In genomic region chr2:83337364-83337763, GRCm38 (mm10) we compare ENCODE assay signal across 8 mouse cellular contexts.
A peak's percentile ranks its signal among the peaks of the same experiment; 100 is the strongest.
DNase-seq lines count a peak whose midpoint lies in the region; ATAC-seq and TF ChIP-seq lines count a peak whose summit lies in the region.

No protein-coding gene starts in this region.

- ATAC-seq in midbrain, embryonic 14.5 days (ENCODE audit: low FRiP score, low TSS enrichment) = no peak; the same call in 1 of the 2 replicates
- ATAC-seq in midbrain, embryonic 16.5 days = no peak

- H3K4me2 ChIP-seq in midbrain, embryonic 14.5 days (ENCODE audit: low read length) = no peak overlapping the region
- no peak overlapping the region for H3K4me2 ChIP-seq in midbrain, embryonic 16.5 days (ENCODE audit: low read length)

- H3K36me3 ChIP-seq in midbrain, embryonic 14.5 days (ENCODE audit: control insufficient read depth, insufficient read depth, low read length) = no peaks in the 10 kb centered on the region
- H3K36me3 ChIP-seq in midbrain, embryonic 16.5 days (ENCODE audit: control insufficient read depth, insufficient read depth, low read length) = no peaks in the 10 kb centered on the region
- H3K36me3 ChIP-seq in thymus, adult 2 months (ENCODE audit: control insufficient read depth, insufficient read depth, low read length) = no peaks in the 10 kb centered on the region
- no peaks in the 10 kb centered on the region for H3K36me3 ChIP-seq in midbrain, embryonic 10.5 days

- intact Hi-C loops in gastrocnemius, postnatal 14 days (cut with DNase I; ENCODE audit: low total_unique reads) = no loop called here

- H3K27ac ChIP-seq in midbrain, embryonic 14.5 days (replicated peaks; ENCODE audit: low read depth, low read length) = no peak overlapping the region
- H3K27ac ChIP-seq in midbrain, embryonic 16.5 days (ENCODE audit: low read length) = no peak overlapping the region
- H3K27ac ChIP-seq in thymus, adult 2 months (ENCODE audit: control insufficient read depth, insufficient read depth, low read length) = no peak overlapping the region
- H3K27ac ChIP-seq in midbrain, embryonic 10.5 days (replicated peaks) = no peak overlapping the region

- TF ChIP-seq CTCF in thymus, adult 2 months (IDR thresholded peaks at IDR 0.05; ENCODE audit: borderline replicate concordance, control insufficient read depth, extremely low read depth, insufficient read depth, low read length, poor library complexity) = no peak

- 33% methylated on average over 4 of the region's 4 CpGs for WGBS in midbrain, embryonic 14.5 days
- WGBS in midbrain, embryonic 16.5 days = 33% methylated on average over 4 of the region's 4 CpGs
- 29% methylated on average over 4 of the region's 4 CpGs for WGBS in thymus, adult 2 months
- WGBS in midbrain, embryonic 10.5 days = 32% methylated on average over 4 of the region's 4 CpGs

- H3K4me1 ChIP-seq in midbrain, embryonic 14.5 days (ENCODE audit: control insufficient read depth, insufficient read depth, low read length) = no peaks in the 10 kb centered on the region
- H3K4me1 ChIP-seq in midbrain, embryonic 16.5 days (ENCODE audit: control insufficient read depth, insufficient read depth, low read length) = no peaks in the 10 kb centered on the region
- H3K4me1 ChIP-seq in thymus, adult 2 months (replicated peaks; ENCODE audit: control insufficient read depth, insufficient read depth, low read length) = no peaks in the 10 kb centered on the region
- no peaks in the 10 kb centered on the region for H3K4me1 ChIP-seq in midbrain, embryonic 10.5 days

- no peak overlapping the region for H3K4me3 ChIP-seq in midbrain, embryonic 14.5 days (replicated peaks; ENCODE audit: low read depth, low read length)
- H3K4me3 ChIP-seq in midbrain, embryonic 16.5 days (ENCODE audit: low read depth, low read length) = no peak overlapping the region
- no peak overlapping the region for H3K4me3 ChIP-seq in thymus, adult 2 months (ENCODE audit: control insufficient read depth, insufficient read depth, low read length)
- H3K4me3 ChIP-seq in midbrain, embryonic 10.5 days = no peak overlapping the region

- DNase-seq in gastrocnemius, postnatal 14 days = peak; percentile 7
- DNase-seq in gastrocnemius, adult 8-10 months (ENCODE audit: low spot score in 2 of 2) = no peak
- peak; percentile 68 for DNase-seq in midbrain, embryonic 14.5 days
- peak; percentile 65 to 67 for DNase-seq in cerebellum, postnatal 14 days
- DNase-seq in layer of hippocampus, adult 8-10 months (ENCODE audit: low spot score in 2 of 2) = peak; percentile 7 to 29
- no peak for DNase-seq in thymus, adult 2 months
- DNase-seq in midbrain, embryonic 10.5 days (ENCODE audit: low spot score) = no peak

- no peaks in the 10 kb centered on the region for H3K27me3 ChIP-seq in midbrain, embryonic 14.5 days (ENCODE audit: control insufficient read depth, insufficient read depth, low read length)
- no peaks in the 10 kb centered on the region for H3K27me3 ChIP-seq in midbrain, embryonic 16.5 days (ENCODE audit: control insufficient read depth, insufficient read depth, low read depth, low read length)
- no peaks in the 10 kb centered on the region for H3K27me3 ChIP-seq in thymus, adult 2 months (ENCODE audit: control insufficient read depth, insufficient read depth, low read length)
- no peaks in the 10 kb centered on the region for H3K27me3 ChIP-seq in midbrain, embryonic 10.5 days (ENCODE audit: low read depth, poor library complexity, severe bottlenecking)

- H3K9me3 ChIP-seq in midbrain, embryonic 14.5 days (ENCODE audit: control insufficient read depth, low read length) = no peaks in the 10 kb centered on the region
- H3K9me3 ChIP-seq in midbrain, embryonic 16.5 days (replicated peaks; ENCODE audit: control insufficient read depth, low read length, poor library complexity, severe bottlenecking) = no peaks in the 10 kb centered on the region
- no peaks in the 10 kb centered on the region for H3K9me3 ChIP-seq in midbrain, embryonic 10.5 days (replicated peaks)

- no peak for TF ChIP-seq POLR2A in thymus, adult 2 months (IDR thresholded peaks at IDR 0.05; ENCODE audit: control insufficient read depth, extremely low read depth, insufficient read depth, low read length, poor library complexity)

- H3K9ac ChIP-seq in midbrain, embryonic 14.5 days (replicated peaks; ENCODE audit: low read length) = no peak overlapping the region
- no peak overlapping the region for H3K9ac ChIP-seq in midbrain, embryonic 16.5 days (ENCODE audit: low read depth, low read length)

Comparison
In these comparisons a context has a peak if more than half of its experiments do, and no peak if none do; other contexts are left out.
1. DNase-seq: peak in gastrocnemius, postnatal 14 days (single experiment), midbrain, embryonic 14.5 days (single experiment), cerebellum, postnatal 14 days (2 of 2) and layer of hippocampus, adult 8-10 months (2 of 2); none in gastrocnemius, adult 8-10 months (0 of 2), thymus, adult 2 months (single experiment) and midbrain, embryonic 10.5 days (single experiment).